13 mouse cellular contexts compared by ENCODE assay signal in genomic region chr5:77102522-77103365, GRCm38 (mm10). TPM values are rescaled to one million over a fixed set of nuclear protein-coding genes. Genes with fewer than 3 reads are reported as not detected.
A peak's percentile ranks its signal among the peaks of the same experiment; 100 is the strongest.
DNase-seq lines count a peak whose midpoint lies in the region; ATAC-seq lines count a peak whose summit lies in the region.
"Had no signal": no experiment of that assay in that cellular context is flagged by ENCODE, and none has a peak within 500 bp of the region (broad histone marks: within the 10 kb centered on the region; RNA-seq: fewer than 3 reads in every experiment).

No protein-coding gene starts in this region.

- no peaks in the 10 kb centered on the region for H3K9me3 ChIP-seq in forebrain, embryonic 15.5 days
- H3K9me3 ChIP-seq in neural tube, embryonic 12.5 days, result no peaks in the 10 kb centered on the region
- H3K9me3 ChIP-seq: embryonic facial prominence, embryonic 12.5 days; intestine, embryonic 15.5 days had no signal

- H3K4me1 ChIP-seq in forebrain, embryonic 15.5 days, result peaks cover 15% of the 10 kb centered on the region; the same call in 1 of the 2 replicates
- peaks cover 26% of the 10 kb centered on the region for H3K4me1 ChIP-seq in neural tube, embryonic 12.5 days
- H3K4me1 ChIP-seq: intestine, embryonic 15.5 days had no signal

- no peak overlapping the region for H3K4me2 ChIP-seq in forebrain, embryonic 15.5 days (replicated peaks)
- no peak overlapping the region for H3K4me2 ChIP-seq in neural tube, embryonic 12.5 days (replicated peaks)
- H3K4me2 ChIP-seq: embryonic facial prominence, embryonic 12.5 days; intestine, embryonic 15.5 days had no signal

- no peak overlapping the region for H3K9ac ChIP-seq in forebrain, embryonic 15.5 days (replicated peaks)
- H3K9ac ChIP-seq in neural tube, embryonic 12.5 days, result no peak overlapping the region
- H3K9ac ChIP-seq: embryonic facial prominence, embryonic 12.5 days; intestine, embryonic 15.5 days had no signal

- H3K27ac ChIP-seq in forebrain, embryonic 15.5 days (replicated peaks), result peak overlapping the region; percentile 41; the same call in 1 of the 2 replicates
- H3K27ac ChIP-seq in neural tube, embryonic 12.5 days, result no peak overlapping the region
- H3K27ac ChIP-seq: embryonic facial prominence, embryonic 12.5 days; intestine, embryonic 15.5 days; left cerebral cortex, adult 2 months had no signal

- no peak overlapping the region for H3K4me3 ChIP-seq in forebrain, embryonic 15.5 days
- H3K4me3 ChIP-seq in neural tube, embryonic 12.5 days, result no peak overlapping the region
- H3K4me3 ChIP-seq: embryonic facial prominence, embryonic 12.5 days; intestine, embryonic 15.5 days; left cerebral cortex, adult 2 months had no signal

- no peaks in the 10 kb centered on the region for H3K36me3 ChIP-seq in forebrain, embryonic 15.5 days
- H3K36me3 ChIP-seq in neural tube, embryonic 12.5 days, result no peaks in the 10 kb centered on the region
- H3K36me3 ChIP-seq: embryonic facial prominence, embryonic 12.5 days; intestine, embryonic 15.5 days had no signal

- ATAC-seq in forebrain, embryonic 15.5 days (replicated peaks), result no peak; the same call in 1 of the 2 replicates
- ATAC-seq in neural tube, embryonic 12.5 days (ENCODE audit: low FRiP score, low read depth), result peak; percentile 52
- ATAC-seq: intestine, embryonic 15.5 days had no signal

- DNase-seq in embryo, embryonic 11 days, result peak; percentile 29
- no peak for DNase-seq in embryo, embryonic 9.5 days (ENCODE audit: extremely low spot score)
- DNase-seq in lung, postnatal 10 days, result peak; percentile 38
- DNase-seq in lung, postnatal 36 days, result no peak
- no peak for DNase-seq in thymus, postnatal 4 days
- no peak for DNase-seq in kidney, adult 9 months
- DNase-seq: cerebellum, adult 18-20 months; kidney, postnatal 25 days had no signal

- WGBS in forebrain, embryonic 15.5 days, result 58% methylated on average over 15 of the region's 15 CpGs
- WGBS in neural tube, embryonic 12.5 days, result 75% methylated on average over 15 of the region's 15 CpGs

- no peaks in the 10 kb centered on the region; the same call in none of the 2 replicates for H3K27me3 ChIP-seq in forebrain, embryonic 15.5 days
- no peaks in the 10 kb centered on the region for H3K27me3 ChIP-seq in neural tube, embryonic 12.5 days (replicated peaks)
- H3K27me3 ChIP-seq: embryonic facial prominence, embryonic 12.5 days; intestine, embryonic 15.5 days had no signal

RNA-seq across cellular contexts. Expression of gene Hopx, which starts 12.2 kb away (rescaled TPM):
- polyA plus RNA-seq in forebrain, embryonic 15.5 days (2015; fragmentation: Nextera tagmentation; extraction: Ambion mirVana), result 1.8 and 2.2 TPM in 2 replicates
- polyA plus RNA-seq in neural tube, embryonic 12.5 days (2016; fragmentation: Nextera tagmentation; extraction: Ambion mirVana), result 3.6 and 3.8 TPM in 2 replicates

Comparison
In these comparisons a context has a peak if more than half of its experiments do, and no peak if none do; other contexts are left out.
1. DNase-seq: peak in embryo, embryonic 11 days (single experiment) and lung, postnatal 10 days (single experiment); none in embryo, embryonic 9.5 days (single experiment), lung, postnatal 36 days (single experiment), thymus, postnatal 4 days (single experiment) and kidney, adult 9 months (single experiment).